Mouse (Mus musculus): Measurements from ENCODE around the gene Arhgap20.

Arhgap20 gene

GRCm38 (mm10) chr9:51764921-51765416, at the start of gene Arhgap20:
Gene Arhgap20, plus strand, starts transcription at chr9:51765337.
- peak; percentile 85 for ATAC-seq (ENCODE audit: insufficient number of reproducible peaks, low FRiP score, low TSS enrichment)

DNA sequence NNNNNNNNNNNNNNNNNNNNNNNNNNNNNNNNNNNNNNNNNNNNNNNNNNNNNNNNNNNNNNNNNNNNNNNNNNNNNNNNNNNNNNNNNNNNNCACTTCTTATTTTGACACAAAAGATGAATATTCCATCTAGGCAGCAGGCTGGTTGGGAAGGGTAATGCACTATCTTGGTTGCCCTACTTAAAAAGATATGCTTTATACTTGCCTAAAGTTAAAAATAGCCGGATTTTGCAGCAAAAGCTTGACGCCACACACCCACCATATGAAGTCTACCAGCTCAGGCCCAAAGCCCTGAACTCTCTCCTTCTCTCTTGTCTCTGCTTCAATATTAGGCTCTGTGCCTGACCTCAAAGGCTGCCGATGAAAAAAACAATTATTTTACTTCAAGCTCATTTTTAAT, 46.3 kb upstream of the Arhgap20 start:
- ATAC-seq (ENCODE audit: insufficient number of reproducible peaks, low FRiP score, low TSS enrichment): no peak

- no peak for ATAC-seq (ENCODE audit: insufficient number of reproducible peaks, low FRiP score, low TSS enrichment)
Measured at GRCm38 (mm10) chr9:51727960-51728359, 37.2 kb upstream of the Arhgap20 start.

GRCm38 (mm10) chr9:51735180-51736034, 29.7 kb upstream of the Arhgap20 start:
- no peak for ATAC-seq (ENCODE audit: insufficient number of reproducible peaks, low FRiP score, low TSS enrichment)

DNA sequence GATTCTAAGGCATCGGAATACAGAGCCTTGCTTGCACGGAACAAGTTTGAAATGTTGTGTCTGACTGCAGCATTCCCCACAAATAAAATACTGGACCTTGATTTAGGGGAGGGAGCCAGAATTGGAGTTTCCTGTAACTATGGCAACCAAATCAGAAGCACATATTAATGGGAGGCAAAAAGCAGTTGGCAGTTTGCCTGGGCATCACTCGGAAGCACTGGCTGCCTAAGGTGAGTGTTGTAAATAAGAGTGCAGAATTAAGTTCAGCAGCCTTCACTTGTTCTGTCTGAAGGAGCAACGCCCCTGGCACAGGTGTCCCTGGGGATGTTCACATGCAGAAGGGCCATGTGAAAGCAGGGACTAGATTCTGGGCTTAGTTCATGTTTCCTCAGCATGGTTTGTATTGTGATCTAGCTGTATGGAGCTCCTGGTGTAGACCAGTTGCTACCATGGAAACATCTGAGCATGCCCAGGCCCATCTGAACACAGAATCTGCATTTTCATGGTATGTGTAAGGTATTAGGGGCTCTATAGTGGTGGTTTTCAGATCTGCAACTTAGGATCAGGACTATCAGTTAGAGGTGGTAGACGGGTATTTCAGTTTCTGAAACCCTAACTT, 28.3 kb upstream of the Arhgap20 start:
- ATAC-seq (ENCODE audit: insufficient number of reproducible peaks, low FRiP score, low TSS enrichment): no peak

DNA sequence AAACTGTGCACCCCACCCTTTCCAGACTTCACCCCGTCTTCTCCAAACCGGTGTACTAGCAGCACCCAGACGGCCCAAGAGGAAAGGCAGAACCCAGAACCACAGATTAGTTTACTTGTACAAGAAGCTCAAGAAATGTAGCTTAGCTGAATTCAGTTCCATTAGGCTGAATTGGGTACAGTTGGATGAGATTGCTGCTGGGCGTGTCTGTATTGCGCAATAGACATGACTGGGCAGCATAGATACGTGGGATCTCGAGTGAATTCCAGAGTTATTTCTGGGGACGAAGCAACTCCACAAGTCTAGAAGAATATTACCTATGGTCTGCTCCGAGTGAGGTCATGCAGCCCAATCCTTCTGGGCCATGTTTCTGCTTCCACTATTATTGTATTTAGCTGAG, 26.8 kb upstream of the Arhgap20 start:
- no peak for ATAC-seq (ENCODE audit: insufficient number of reproducible peaks, low FRiP score, low TSS enrichment)

DNA sequence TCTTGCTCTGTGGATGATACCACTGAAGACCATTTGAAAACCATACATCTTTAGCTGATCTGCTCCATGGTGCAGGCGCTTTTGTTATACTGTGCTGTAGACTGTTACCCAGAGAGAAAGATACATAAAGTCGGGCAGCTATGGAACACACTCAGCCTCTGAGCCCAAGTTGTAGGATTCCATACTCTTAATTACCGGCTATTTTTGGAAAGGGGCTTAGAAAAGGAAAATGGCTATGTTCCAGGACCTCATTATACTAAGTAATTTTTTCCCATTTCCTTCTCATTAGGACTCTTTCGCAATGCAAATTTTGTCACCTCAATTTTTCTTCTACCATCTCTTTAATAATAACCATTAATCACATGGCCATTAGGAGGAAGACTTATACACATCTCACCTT, 25.3 kb upstream of the Arhgap20 start:
- ATAC-seq (ENCODE audit: insufficient number of reproducible peaks, low FRiP score, low TSS enrichment): no peak

DNA sequence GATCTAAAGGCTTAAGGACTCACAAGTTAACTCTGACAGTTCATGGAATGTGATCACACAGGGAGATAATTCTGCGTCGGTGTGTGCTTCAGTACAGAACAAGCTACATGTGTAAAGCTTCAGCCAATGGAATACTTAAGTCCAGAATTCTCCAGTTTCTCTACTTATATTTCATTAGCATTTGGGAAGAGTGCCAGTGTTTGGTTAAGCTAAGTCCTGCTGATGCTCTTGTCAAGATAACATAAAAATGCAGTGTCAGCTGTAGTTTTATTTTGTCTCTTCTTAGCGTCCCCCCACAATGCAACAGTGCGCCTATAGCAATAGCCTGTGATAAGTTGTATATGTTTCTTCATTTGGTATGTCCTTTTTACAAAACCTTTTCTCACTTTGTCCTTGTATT, 15.0 kb upstream of the Arhgap20 start:
- no peak for ATAC-seq (ENCODE audit: insufficient number of reproducible peaks, low FRiP score, low TSS enrichment)

DNA sequence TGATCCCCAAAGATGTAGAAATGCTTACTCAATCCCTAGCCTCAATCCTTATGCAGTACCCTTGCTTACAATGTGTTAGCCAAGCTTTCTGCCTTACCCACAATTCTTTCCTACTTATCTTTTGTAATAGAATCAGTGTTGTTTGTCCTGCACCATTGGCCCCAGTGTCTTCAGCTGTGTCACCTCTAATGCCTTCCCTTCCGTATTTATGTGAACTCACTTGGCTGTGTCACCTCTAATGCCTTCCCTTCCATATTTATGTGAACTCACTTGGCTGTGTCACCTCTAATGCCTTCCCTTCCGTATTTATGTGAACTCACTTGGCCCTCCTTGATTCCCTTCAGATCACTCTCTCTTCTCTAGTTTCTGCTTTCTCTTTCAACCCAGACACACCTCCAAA, 4.1 kb upstream of the Arhgap20 start:
- ATAC-seq (ENCODE audit: insufficient number of reproducible peaks, low FRiP score, low TSS enrichment): no peak

DNA sequence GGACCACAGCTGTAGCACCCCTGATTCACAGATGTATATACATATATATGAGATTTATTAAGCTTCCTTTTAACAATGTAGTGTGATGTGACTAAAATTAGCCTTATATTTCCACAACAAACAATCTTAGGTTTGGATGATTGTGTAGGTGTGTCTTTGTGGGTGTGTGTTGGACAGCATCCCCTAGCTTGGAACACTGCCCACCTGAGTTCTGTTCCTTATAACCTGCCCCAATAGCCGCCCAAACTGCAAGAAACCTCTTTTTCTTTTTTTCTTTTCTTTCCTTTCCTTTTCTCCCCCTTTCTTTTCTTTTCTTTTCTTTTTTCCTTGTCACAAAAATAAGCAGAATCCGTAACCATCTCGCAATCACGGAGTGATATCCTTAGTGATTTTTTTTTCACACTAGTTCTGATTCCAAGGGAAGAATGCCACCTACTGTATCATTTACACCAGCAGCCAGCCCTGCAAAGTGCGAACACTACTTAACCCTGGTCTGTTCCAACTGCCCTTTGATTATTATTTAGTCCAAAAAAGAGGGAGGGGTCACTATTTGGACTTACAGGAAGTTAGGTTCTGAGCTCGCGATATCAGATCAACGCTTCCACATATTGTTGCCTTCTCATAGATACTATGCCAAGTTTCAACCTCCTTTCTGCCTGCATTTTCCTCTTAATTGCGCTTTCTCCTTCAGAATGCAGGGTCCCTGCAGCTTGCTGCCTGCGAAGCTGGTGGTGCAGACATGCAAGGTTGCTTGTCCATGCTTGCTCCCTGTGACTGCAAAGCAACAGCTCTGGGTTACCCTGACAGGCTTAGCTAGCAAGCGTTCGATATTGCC, 879 bp upstream of the Arhgap20 start:
- peak; percentile 19 for ATAC-seq (ENCODE audit: insufficient number of reproducible peaks, low FRiP score, low TSS enrichment)

- ATAC-seq (ENCODE audit: insufficient number of reproducible peaks, low FRiP score, low TSS enrichment): peak; percentile 36; the same call in 1 of the 2 replicates
Measured at GRCm38 (mm10) chr9:51765417-51766174, 459 bp downstream of the Arhgap20 start.

DNA sequence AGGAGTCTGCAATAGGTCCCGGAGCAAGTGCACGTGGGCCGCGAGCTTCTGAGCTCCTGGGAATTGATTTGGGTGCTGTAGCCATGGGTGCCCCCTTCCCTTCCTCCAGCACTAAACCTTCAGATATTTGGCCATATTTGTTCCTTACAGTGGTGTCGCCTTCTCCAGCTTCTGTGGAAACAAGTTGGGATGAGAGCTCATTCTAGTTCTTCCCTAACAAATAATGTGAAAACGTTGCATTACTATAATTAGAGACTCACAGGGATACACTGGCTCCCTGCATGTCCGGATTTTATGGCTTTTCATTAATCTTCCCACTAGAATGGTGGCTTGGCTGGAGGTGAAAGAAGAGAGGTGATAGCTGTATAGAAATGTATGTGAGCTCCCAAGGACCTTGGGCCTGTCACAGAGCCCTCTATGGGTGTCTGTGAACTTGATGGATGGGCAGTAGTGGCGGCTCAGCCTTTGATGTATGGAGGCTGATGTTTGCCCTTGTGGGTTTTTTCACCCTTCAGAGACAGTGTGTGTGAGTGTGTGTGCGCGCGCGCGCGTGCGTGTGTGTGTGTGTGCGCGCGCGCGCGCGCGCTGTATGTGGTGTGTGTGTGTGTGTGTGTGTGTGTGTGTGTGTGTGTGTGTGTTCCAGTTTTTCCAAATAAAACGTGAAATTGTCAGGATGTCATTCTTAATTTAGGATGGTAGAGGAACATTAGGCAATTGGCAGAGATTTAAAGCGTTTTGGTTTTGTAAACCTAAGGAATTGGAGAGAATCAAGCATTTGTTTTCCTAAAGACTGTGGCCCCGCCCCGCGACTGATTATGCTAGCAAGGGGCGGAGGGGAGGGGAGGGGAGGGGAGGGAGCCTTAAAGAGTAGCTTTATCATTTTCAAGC, 1.3 kb downstream of the Arhgap20 start:
- ATAC-seq (ENCODE audit: insufficient number of reproducible peaks, low FRiP score, low TSS enrichment): 0 out of 2 replicates have a peak, but pooled peaks have one; percentile 28

- no peak for ATAC-seq (ENCODE audit: insufficient number of reproducible peaks, low FRiP score, low TSS enrichment)
Measured at GRCm38 (mm10) chr9:51774201-51774600, 9.1 kb downstream of the Arhgap20 start.

DNA sequence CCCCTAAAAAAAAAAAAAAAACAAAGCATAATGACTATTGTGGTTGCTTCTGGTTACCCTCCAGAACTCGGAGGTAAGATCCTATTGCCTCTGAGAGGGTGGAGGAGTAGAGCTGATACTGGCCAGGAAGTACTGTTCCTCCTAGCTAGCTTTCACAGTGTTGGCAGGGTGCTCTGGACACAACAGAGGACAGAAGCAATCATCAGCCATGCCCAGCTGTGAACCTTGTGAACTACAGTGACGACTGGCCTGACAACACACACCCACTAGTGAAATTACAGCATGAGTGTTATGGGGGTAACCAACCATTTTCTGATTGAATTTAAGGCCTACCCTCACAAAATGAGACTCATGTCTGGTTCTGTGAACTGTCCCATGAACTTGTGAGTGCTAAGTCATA, 11.3 kb downstream of the Arhgap20 start:
- no peak for ATAC-seq (ENCODE audit: insufficient number of reproducible peaks, low FRiP score, low TSS enrichment)

DNA sequence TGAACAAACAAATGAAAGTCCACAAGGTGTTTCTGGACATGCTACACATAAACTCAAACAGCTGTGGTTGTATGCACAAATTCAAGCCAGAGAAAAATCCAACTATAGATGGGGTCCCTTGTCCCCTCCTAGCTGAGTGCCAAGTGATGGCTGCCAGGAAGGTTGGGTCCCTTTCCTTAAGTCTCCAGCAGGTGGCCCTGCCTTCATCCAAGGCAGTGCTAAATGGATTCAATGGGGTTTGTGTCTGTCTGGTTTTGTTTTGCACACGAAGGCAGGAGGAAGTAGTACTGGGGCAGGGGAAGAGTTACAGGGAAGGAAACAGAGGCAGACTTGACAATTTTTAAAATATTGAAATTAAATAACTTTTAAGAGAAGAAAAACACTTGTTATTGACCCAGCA, 12.0 kb downstream of the Arhgap20 start:
- no peak for ATAC-seq (ENCODE audit: insufficient number of reproducible peaks, low FRiP score, low TSS enrichment)

GRCm38 (mm10) chr9:51779232-51779631, 14.1 kb downstream of the Arhgap20 start:
- no peak for ATAC-seq (ENCODE audit: insufficient number of reproducible peaks, low FRiP score, low TSS enrichment)

GRCm38 (mm10) chr9:51781092-51781491, 16.0 kb downstream of the Arhgap20 start:
- ATAC-seq (ENCODE audit: insufficient number of reproducible peaks, low FRiP score, low TSS enrichment): no peak

DNA sequence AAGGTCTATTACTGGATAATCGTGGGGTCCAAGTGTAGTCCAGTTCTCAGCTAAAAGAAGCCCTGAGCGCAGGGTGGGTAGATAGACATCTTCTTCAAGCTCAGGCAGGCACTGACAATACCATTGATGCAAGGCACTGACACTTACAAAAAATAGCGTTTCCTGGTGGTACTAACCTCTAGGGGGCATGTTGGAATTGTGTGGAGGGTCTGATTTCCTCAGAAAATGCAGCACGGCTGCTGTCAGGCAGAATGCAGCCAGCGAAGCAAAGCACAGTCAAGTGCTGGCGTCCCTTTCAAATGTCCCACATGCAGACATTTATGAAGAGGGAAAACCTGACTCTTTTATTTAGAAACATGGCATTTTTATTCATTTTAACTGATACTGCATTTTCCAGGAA, 22.2 kb downstream of the Arhgap20 start:
- no peak for ATAC-seq (ENCODE audit: insufficient number of reproducible peaks, low FRiP score, low TSS enrichment)

DNA sequence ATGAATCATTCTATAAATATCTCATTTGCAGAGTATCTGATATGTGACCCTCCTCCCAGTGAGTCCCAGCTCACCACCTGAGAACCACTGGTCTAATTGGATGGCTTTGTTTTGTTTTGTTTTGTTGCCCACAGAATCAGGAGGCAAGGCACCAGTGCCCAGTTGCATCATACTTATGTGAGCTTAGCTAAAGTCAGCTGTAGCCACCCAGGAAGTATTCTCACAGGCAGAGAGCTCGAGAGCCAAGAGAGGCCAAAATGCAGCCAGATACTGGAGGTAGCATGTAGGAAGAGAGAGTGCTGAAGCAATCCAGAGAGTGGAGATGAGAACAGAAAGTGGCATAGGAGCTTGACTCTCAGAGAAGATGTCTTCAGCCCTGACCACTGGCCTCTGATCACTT, 23.3 kb downstream of the Arhgap20 start:
- ATAC-seq (ENCODE audit: insufficient number of reproducible peaks, low FRiP score, low TSS enrichment): no peak

Data from cerebellum, adult (tissue).